Mouse (Mus musculus): ENCODE results near the gene Krtap1-3.

DNA sequence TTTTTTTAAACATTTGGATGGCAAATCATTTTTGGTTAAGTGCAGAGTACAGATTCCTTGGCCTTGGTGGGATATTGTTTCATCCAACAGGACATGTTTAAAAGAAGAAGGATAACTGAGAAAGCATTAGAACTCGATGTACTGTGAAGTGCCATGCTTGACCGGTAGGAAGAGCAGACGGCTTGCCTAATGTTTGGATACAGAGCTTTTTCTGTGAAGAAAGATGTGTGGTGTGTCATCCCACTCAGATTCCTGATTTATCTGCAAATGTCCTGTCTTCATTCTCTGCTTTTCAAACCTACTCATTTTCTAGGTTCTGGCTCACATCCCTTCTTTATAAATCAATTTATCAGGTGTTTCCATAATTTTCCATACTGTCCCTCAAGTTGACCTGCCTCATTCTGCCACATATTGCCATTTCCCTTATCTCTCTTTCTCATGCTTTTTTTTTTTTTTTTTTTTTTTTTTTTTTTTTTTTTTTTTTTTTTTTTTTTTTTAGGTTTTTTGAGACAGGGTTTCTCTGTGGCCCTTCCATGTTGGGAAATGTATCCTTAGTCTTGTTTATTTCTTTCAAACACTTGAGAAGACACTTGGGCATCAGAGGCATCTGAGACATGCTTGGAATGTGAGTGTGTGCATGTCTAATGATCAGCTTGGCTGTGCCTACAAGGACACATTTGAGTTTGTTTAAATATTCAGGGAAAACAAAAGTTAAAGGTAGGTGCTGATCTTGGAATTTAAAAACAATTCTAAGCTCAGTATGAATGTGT lies 33.0 kb downstream of the Krtap1-3 start:
- TF ChIP-seq CTCF (IDR thresholded peaks at IDR 0.05; ENCODE audit: low read depth) (no peak), EP300 (optimal IDR thresholded peaks at IDR 0.05) (no peak)
